Mouse (Mus musculus) MEL-GATA-1-ER (cell line): ENCODE results near the gene Trrap.

Experiments
- DNase-seq: peaks from one replicate; pipeline ENCODE4 v3.0.0-alpha.2; 2012; ENCODE audit warnings: low read depth; ENCODE audit errors: extremely low read depth

Gene Trrap

DNA sequence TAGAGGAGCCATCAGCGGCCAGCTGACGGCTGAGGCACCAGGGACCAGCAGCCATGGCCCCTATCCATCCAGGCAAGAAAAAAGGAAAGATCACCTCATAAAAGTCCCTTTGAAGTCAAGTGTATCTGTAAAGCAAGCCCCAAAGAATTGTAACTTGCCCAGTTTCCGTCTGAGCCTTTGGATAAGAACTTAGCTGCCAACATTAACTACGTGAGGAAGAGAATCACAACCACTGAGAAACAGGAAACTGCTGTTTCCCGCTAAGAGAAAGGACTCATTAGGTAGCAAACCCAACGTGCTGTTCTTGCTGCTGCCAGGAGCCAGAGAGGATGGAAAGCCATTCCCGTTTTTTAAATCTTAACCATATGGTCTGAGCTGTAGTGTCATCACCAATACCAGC lies 103.2 kb downstream of the Trrap start:
- no peak for DNase-seq

GRCm38 (mm10) chr5:144871775-144872174 lies 104.2 kb downstream of the Trrap start:
- peak; percentile 16 for DNase-seq

DNA sequence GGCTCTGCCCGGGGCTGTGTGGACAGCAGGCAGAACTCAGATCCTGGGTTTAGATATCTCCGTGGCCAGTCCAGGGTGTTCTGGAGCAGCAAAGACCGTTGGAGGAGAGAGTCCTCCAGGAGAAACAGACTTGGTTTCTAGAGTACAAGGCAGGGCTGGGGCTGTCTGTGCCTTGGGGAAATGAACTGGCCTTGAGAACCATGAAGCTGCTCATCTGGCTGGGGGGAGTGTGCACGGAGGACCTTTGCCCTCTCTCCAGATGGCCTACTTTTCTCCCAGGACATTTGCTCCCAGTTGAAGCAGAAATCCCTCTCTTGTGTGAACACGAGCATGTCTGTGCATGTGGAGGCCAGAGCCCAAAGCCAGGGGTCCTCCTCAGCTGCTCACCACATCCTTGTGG lies 104.8 kb downstream of the Trrap start:
- no peak for DNase-seq

DNA sequence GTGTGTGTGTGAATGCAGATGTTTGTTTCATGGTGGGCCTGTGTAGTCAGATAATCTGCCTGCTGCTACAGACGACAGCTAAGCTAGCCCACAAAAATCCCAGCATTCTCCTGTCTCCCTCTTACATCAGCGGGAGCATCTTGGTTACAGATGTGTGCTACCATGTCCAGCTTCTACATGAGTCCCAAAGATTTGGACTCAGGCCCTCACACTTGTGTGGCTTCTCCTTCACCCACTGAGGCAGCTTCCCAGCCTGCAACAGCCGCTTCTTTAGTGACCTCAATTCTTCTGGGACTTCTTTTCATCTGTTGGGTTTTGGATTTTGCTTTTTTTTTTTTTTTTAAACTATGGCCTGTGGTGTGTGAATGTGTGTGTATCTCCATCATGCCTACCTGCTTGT lies 105.3 kb downstream of the Trrap start:
- no peak for DNase-seq

DNA sequence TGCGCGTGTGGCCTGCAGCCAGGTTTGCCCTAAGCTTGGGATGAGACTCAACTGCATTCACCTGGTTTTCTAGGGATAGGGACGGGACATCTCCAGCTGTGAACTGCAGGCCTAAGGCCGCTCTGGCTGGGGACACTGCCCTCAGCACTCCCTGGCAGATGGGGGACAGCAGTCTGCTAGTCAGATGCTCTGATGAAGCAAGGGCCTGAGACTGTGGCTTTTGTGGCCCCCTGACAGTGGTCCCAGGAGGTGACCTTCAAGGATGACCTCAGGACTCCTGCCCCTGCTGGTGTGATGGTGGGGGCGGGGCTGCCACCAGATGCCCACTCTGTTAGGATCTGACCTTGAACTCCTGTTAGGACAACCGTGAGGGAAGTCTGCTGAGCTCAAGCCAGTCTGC lies 107.7 kb downstream of the Trrap start:
- no peak for DNase-seq

DNA sequence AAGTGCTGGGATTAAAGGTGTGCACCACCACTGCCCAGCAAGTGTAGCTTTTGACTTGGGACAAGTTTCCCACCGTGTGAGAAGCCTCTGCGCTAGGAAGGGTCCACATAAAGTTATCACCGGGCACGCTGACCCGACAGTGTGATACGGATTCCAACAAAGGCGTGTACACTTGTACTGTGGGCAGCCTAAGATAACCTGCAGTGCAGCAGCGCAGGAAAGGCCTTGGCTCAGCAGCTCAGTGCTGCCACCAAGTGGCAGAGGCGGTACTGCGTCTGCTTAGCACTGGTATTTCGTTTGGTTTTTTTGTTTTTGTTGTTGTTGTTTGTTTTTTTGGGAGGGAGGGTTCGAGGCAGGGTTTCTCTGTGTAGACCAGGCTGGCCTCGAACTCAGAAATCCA lies 108.4 kb downstream of the Trrap start:
- DNase-seq, result peak; percentile 34

DNA sequence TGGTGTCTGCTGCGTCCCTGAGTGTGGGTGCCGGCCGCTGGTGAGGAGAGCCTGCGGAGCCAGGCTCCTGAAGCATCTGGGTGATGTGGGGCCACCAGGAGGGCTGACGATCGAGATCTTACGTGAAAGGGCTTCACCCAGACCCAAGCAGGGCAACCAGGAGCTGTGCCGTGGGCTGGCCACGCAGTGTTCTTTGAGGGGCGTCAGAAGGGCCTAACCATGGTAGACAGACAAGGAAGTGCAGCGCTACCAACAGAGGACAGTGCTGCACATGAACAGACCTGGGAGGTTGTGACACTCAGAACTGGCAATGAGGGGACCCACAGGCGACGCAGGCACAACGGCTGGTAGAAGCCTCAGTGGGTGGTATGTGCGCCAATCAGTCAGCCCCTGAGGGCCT lies 109.5 kb downstream of the Trrap start:
- no peak for DNase-seq

GRCm38 (mm10) chr5:144881670-144882399 lies 114.3 kb downstream of the Trrap start:
- DNase-seq, result no peak

DNA sequence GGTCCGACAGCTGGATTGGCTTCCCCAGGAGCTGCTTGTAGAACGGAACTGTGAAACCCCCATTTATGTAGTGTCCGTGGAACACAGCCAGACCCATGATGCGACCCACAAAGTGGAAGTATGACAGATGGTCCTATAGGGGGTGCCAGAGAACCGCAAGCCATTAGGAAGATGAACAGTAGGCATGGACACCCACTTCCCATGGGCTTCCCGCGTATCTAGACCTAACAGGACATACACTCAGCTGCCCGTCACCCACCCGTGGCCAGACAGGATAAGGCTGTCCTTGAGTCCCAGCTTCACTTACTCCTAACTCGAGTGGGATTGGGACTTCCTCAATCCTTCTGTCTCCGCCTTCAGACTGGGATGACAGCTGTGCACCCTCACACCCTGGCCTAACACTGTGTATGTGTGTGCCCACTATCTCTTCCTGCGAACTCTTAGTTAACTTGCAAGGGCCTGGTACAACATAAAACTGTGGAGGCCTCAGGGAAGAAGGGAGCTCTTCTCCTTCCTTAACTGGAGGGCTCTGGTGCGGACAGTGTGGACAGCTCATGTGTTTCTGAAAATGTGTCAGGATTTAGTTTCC lies 117.2 kb downstream of the Trrap start:
- DNase-seq, result no peak

DNA sequence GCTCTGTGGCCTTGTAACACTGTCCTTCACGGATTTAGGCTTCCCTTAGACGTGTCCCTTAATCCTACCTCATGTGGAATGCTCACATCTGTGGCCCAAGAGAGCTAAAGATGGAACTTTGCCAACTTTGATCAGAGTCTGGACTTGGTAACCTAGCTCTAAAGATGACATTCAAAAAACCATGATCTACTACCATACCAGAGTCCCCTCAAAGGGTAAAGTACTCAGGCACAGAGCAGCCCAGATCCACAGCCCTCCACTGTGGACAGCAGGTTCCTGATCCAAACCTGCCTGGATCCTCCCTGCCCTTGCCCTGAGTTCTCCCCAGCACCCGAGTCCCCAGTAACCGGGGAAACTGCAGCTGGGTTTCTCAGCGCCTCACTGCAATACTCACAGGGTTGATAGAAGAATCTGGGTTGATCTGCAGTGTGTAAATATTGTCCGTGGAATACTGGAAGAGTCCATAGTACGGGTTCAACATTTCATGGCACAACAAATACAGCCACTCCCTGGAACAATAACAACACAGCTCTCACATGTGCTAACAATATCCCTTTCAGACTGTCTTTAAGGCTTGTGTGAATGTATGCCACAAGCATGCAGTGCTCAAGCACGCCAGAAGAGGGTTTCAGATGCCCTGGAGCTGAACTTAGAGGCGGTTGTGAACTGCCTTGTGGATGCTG lies 118.6 kb downstream of the Trrap start:
- no peak for DNase-seq

GRCm38 (mm10) chr5:144891276-144891675 lies 123.7 kb downstream of the Trrap start:
- no peak for DNase-seq

DNA sequence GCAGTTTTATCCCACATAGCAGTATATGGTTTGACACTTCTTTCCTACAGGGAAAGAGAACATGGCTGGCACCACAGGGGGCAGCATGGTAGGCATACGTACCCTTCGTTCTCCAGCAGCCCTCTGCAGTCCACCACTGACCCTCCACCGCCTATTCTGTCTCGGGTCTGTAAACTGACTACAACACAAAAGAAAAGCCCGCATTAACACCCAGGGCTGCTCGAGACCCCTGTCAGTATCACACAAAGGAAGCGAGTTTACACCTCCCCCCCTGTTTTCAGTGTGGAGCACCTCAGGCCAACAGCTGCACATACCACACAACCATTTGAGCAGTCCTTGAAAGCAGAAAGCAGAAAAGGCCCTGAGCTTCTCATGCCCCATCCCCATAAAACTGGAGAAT lies 130.3 kb downstream of the Trrap start:
- no peak for DNase-seq

- peak; percentile 3 for DNase-seq
Measured at GRCm38 (mm10) chr5:144898448-144899052, 131.0 kb downstream of the Trrap start.

DNA sequence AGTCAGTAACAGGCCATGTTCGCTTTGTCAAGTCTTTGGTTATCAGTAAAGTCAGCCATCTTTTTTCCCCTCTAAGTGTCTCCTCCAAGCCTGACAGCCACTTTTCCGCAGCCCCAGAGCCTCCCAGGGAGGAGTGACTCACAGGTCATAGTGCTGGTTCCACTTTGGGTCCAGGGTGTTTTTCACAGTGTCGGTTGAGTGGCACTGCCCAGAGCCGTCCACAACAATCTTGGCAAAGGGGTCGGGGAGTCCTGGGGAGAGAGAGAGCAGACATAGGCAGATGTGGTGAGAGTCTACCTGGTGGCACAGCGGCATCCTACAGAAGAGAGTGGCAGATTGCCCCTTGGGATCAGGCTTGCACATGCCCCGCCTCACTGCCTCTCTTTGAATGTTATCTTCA lies 133.5 kb downstream of the Trrap start:
- DNase-seq, result no peak

- no peak for DNase-seq
Measured at GRCm38 (mm10) chr5:144901791-144902190, 134.3 kb downstream of the Trrap start.

DNA sequence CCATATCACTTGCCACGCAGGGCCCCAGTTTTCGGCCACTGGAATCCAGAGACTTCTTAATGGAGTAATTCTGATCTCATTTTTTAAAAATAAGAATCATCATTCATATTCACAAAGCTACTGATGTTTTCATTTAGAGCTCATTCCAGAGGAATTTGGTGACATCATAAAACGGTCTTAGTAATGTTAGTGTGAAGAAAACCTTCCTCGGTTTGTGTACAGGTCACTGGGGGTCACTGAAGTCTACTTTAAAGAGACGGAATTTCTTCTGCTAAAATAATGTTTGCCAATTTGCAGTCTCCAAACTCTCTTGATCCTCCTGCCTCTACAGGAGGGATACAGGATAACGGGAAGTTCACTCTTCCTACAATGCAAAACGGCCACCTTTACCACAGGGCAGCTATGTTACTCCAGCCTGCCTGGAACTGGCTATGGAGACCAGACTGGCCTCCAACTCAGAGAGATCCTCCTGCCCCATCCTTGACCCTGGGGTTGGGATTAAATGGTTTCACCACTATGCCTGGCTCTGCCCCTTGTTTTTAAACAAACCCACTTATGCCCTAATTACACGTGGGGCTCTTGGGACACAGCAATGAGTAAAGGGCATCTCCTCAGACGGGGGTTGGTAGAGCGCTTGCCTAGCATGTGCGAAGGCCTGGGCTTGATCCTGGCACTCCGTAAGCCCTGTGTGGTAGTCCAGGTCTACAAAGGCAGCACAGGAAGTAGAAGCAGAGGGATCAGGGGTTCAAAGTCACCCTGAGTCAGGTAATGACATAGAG lies 137.0 kb downstream of the Trrap start:
- no peak for DNase-seq

DNA sequence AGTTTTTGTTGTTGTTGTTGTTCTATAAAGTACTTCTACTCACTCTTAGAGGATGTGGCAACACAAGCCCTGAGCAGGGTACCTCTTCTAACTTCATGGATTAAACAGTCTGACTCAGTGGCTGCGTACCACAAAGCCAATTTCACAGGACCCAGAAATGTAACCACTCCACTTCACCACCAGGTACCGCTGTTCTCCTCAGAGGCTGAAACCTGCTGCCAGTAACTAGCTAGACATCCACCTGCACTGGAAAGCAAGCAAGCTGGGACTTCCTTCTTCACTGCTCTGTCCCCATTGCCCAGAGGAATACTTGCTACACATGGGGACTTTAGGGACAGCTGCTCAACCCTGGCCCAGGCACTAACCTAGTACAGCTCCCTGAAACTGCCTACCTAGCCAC lies 140.1 kb downstream of the Trrap start:
- DNase-seq, result no peak
